15 mouse cellular contexts compared by ENCODE assay signal in the genomic region with DNA sequence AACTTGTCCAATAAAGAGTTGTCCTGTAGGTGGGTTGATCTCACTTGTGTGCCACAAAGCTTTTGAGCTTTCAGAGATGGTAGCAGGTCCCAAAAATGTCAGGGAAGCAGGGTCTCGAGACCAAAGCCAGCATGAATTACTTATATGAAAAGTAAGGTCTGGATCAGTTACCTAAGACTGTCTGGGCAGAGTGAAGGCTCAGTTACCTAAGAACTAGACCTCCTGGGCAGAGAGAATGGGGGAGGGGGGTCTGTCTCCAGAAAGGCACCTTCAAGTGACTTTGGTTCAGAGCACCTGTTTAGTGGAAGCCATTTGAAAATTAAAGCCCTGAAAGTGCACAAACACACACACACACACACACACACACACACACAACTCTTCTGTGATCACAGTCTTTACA. TPM values are rescaled to one million over a fixed set of nuclear protein-coding genes. Genes with fewer than 3 reads are reported as not detected.
DNase-seq lines count a peak whose midpoint lies in the region; ATAC-seq lines count a peak whose summit lies in the region.
"Had no signal": no experiment of that assay in that cellular context is flagged by ENCODE, and none has a peak within 500 bp of the region (broad histone marks: within the 10 kb centered on the region; RNA-seq: fewer than 3 reads in every experiment).

No protein-coding gene starts in this region.

- H3K27me3 ChIP-seq in hindbrain, embryonic 10.5 days (ENCODE audit: insufficient read depth, poor library complexity, severe bottlenecking) = peaks cover 12% of the 10 kb centered on the region; the same call in 1 of the 2 replicates
- H3K27me3 ChIP-seq in hindbrain, embryonic 11.5 days (ENCODE audit: control insufficient read depth, insufficient read depth, low read length) = no peaks in the 10 kb centered on the region
- no peaks in the 10 kb centered on the region for H3K27me3 ChIP-seq in lung, embryonic 15.5 days
- no peaks in the 10 kb centered on the region for H3K27me3 ChIP-seq in embryonic facial prominence, embryonic 13.5 days
- H3K27me3 ChIP-seq in limb, embryonic 15.5 days = no peaks in the 10 kb centered on the region
- H3K27me3 ChIP-seq: heart, embryonic 12.5 days had no signal

- no peak overlapping the region for H3K4me2 ChIP-seq in hindbrain, embryonic 11.5 days (replicated peaks; ENCODE audit: low read depth, low read length)
- H3K4me2 ChIP-seq in lung, embryonic 15.5 days = no peak overlapping the region
- no peak overlapping the region for H3K4me2 ChIP-seq in embryonic facial prominence, embryonic 13.5 days
- no peak overlapping the region for H3K4me2 ChIP-seq in limb, embryonic 15.5 days
- H3K4me2 ChIP-seq: hindbrain, embryonic 14.5 days had no signal

- H3K4me1 ChIP-seq in hindbrain, embryonic 10.5 days (replicated peaks) = peaks cover 46% of the 10 kb centered on the region
- H3K4me1 ChIP-seq in hindbrain, embryonic 11.5 days (replicated peaks; ENCODE audit: control insufficient read depth, insufficient read depth, low read length) = peaks cover 9% of the 10 kb centered on the region
- H3K4me1 ChIP-seq in lung, embryonic 15.5 days = peaks cover 51% of the 10 kb centered on the region
- peaks cover 44% of the 10 kb centered on the region for H3K4me1 ChIP-seq in embryonic facial prominence, embryonic 13.5 days
- H3K4me1 ChIP-seq in limb, embryonic 15.5 days = peaks cover 55% of the 10 kb centered on the region

- H3K4me3 ChIP-seq in hindbrain, embryonic 10.5 days = no peak overlapping the region
- no peak overlapping the region for H3K4me3 ChIP-seq in hindbrain, embryonic 11.5 days (ENCODE audit: low read depth, low read length)
- no peak overlapping the region for H3K4me3 ChIP-seq in lung, embryonic 15.5 days
- H3K4me3 ChIP-seq in embryonic facial prominence, embryonic 13.5 days = no peak overlapping the region
- H3K4me3 ChIP-seq in limb, embryonic 15.5 days = no peak overlapping the region
- H3K4me3 ChIP-seq: heart, embryonic 12.5 days; midbrain, embryonic 13.5 days had no signal

- no peak overlapping the region for H3K9ac ChIP-seq in hindbrain, embryonic 11.5 days (ENCODE audit: low read depth, low read length)
- H3K9ac ChIP-seq in lung, embryonic 15.5 days = no peak overlapping the region
- no peak overlapping the region for H3K9ac ChIP-seq in embryonic facial prominence, embryonic 13.5 days
- no peak overlapping the region for H3K9ac ChIP-seq in limb, embryonic 15.5 days
- H3K9ac ChIP-seq: forebrain, postnatal 0 days; heart, embryonic 12.5 days; hindbrain, embryonic 14.5 days; midbrain, embryonic 13.5 days had no signal

- ATAC-seq in hindbrain, embryonic 11.5 days (ENCODE audit: low FRiP score) = no peak
- ATAC-seq in lung, embryonic 15.5 days (ENCODE audit: borderline replicate concordance, extremely low read depth, low FRiP score, low TSS enrichment) = no peak
- ATAC-seq in embryonic facial prominence, embryonic 13.5 days (ENCODE audit: insufficient number of reproducible peaks, insufficient read depth, low FRiP score, low TSS enrichment, low read depth) = no peak
- ATAC-seq in limb, embryonic 15.5 days (ENCODE audit: insufficient number of reproducible peaks, low FRiP score, low TSS enrichment, low read depth) = no peak
- ATAC-seq: activated CD4-positive, CD25-positive, alpha-beta regulatory T cell, adult 4 months; forebrain, postnatal 0 days; midbrain, embryonic 13.5 days had no signal

- peak overlapping the region; percentile 17 for H3K27ac ChIP-seq in hindbrain, embryonic 10.5 days
- H3K27ac ChIP-seq in hindbrain, embryonic 11.5 days (ENCODE audit: low read depth, low read length) = no peak overlapping the region
- H3K27ac ChIP-seq in lung, embryonic 15.5 days = peak overlapping the region; percentile 87
- peak overlapping the region; percentile 87 for H3K27ac ChIP-seq in embryonic facial prominence, embryonic 13.5 days
- peak overlapping the region; percentile 97 for H3K27ac ChIP-seq in limb, embryonic 15.5 days
- H3K27ac ChIP-seq: hindbrain, embryonic 14.5 days; midbrain, embryonic 13.5 days had no signal

- H3K9me3 ChIP-seq in hindbrain, embryonic 10.5 days = no peaks in the 10 kb centered on the region
- no peaks in the 10 kb centered on the region for H3K9me3 ChIP-seq in hindbrain, embryonic 11.5 days (ENCODE audit: control insufficient read depth, low read length)
- no peaks in the 10 kb centered on the region for H3K9me3 ChIP-seq in lung, embryonic 15.5 days
- no peaks in the 10 kb centered on the region for H3K9me3 ChIP-seq in embryonic facial prominence, embryonic 13.5 days
- H3K9me3 ChIP-seq in limb, embryonic 15.5 days = no peaks in the 10 kb centered on the region
- H3K9me3 ChIP-seq: heart, embryonic 12.5 days; midbrain, embryonic 13.5 days had no signal

- DNase-seq in hindbrain, embryonic 10.5 days (ENCODE audit: low spot score) = no peak
- no peak for DNase-seq in hindbrain, embryonic 11.5 days (ENCODE audit: low spot score)
- no peak for DNase-seq in lung, postnatal 14 days
- no peak for DNase-seq in retina, postnatal 1 day
- DNase-seq: adrenal gland, postnatal 36 days; forebrain, postnatal 0 days had no signal

- H3K36me3 ChIP-seq in hindbrain, embryonic 10.5 days = peaks cover 6% of the 10 kb centered on the region; the same call in 1 of the 2 replicates
- H3K36me3 ChIP-seq in hindbrain, embryonic 11.5 days (ENCODE audit: control insufficient read depth, insufficient read depth, low read length) = no peaks in the 10 kb centered on the region
- no peaks in the 10 kb centered on the region for H3K36me3 ChIP-seq in lung, embryonic 15.5 days
- H3K36me3 ChIP-seq in embryonic facial prominence, embryonic 13.5 days = no peaks in the 10 kb centered on the region
- H3K36me3 ChIP-seq in limb, embryonic 15.5 days = 0 out of 2 replicates have a peak, but pooled peaks cover 4% of the 10 kb centered on the region
- H3K36me3 ChIP-seq: heart, embryonic 12.5 days; midbrain, embryonic 13.5 days had no signal

- WGBS in hindbrain, embryonic 10.5 days = 90% methylated on average over 1 of the region's 1 CpGs
- whole genome bisulfite sequencing in hindbrain, embryonic 11.5 days = 81% methylated on average over 1 of the region's 1 CpGs
- WGBS in lung, embryonic 15.5 days = 84% methylated on average over 1 of the region's 1 CpGs
- 70% methylated on average over 1 of the region's 1 CpGs for WGBS in embryonic facial prominence, embryonic 13.5 days
- 79% methylated on average over 1 of the region's 1 CpGs for WGBS in limb, embryonic 15.5 days

RNA-seq across cellular contexts. Expression of gene Smarcd2, which starts 1.6 kb away (rescaled TPM):
- polyA plus RNA-seq in hindbrain, embryonic 10.5 days (2016; fragmentation: Nextera tagmentation; extraction: Ambion mirVana) = 24.9 and 27.3 TPM in 2 replicates
- 31.6 and 33.2 TPM in 2 replicates for polyA plus RNA-seq in hindbrain, embryonic 11.5 days (2014; fragmentation: Nextera tagmentation; extraction: Ambion mirVana)
- polyA plus RNA-seq in lung, embryonic 15.5 days (2015; fragmentation: Nextera tagmentation; extraction: Ambion mirVana) = 79.1 and 81.6 TPM in 2 replicates
- 75.7 and 88.0 TPM in 2 replicates for polyA plus RNA-seq in embryonic facial prominence, embryonic 13.5 days (2015; fragmentation: Nextera tagmentation; extraction: Ambion mirVana)
- 90.6 and 110 TPM in 2 replicates for polyA plus RNA-seq in limb, embryonic 15.5 days (2015; fragmentation: Nextera tagmentation; extraction: Ambion mirVana)

RNA-seq across cellular contexts. Expression of gene Tcam1, which starts 2.1 kb away (rescaled TPM):
- 0.12 and 0.25 TPM in 2 replicates for polyA plus RNA-seq in hindbrain, embryonic 10.5 days (2016; fragmentation: Nextera tagmentation; extraction: Ambion mirVana)
- 0.08 and 0.35 TPM in 2 replicates for polyA plus RNA-seq in hindbrain, embryonic 11.5 days (2014; fragmentation: Nextera tagmentation; extraction: Ambion mirVana)
- 0.23 and 0.24 TPM in 2 replicates for polyA plus RNA-seq in lung, embryonic 15.5 days (2015; fragmentation: Nextera tagmentation; extraction: Ambion mirVana)
- 0.19 and 0.44 TPM in 2 replicates for polyA plus RNA-seq in embryonic facial prominence, embryonic 13.5 days (2015; fragmentation: Nextera tagmentation; extraction: Ambion mirVana)
- polyA plus RNA-seq in limb, embryonic 15.5 days (2015; fragmentation: Nextera tagmentation; extraction: Ambion mirVana) = 0.41 and 0.53 TPM in 2 replicates

RNA-seq across cellular contexts. Expression of gene Psmc5, which starts 18.4 kb away (rescaled TPM):
- 371 and 420 TPM in 2 replicates for polyA plus RNA-seq in hindbrain, embryonic 10.5 days (2016; fragmentation: Nextera tagmentation; extraction: Ambion mirVana)
- 381 and 414 TPM in 2 replicates for polyA plus RNA-seq in hindbrain, embryonic 11.5 days (2014; fragmentation: Nextera tagmentation; extraction: Ambion mirVana)
- 271 and 275 TPM in 2 replicates for polyA plus RNA-seq in lung, embryonic 15.5 days (2015; fragmentation: Nextera tagmentation; extraction: Ambion mirVana)
- 286 and 310 TPM in 2 replicates for polyA plus RNA-seq in embryonic facial prominence, embryonic 13.5 days (2015; fragmentation: Nextera tagmentation; extraction: Ambion mirVana)
- 276 and 309 TPM in 2 replicates for polyA plus RNA-seq in limb, embryonic 15.5 days (2015; fragmentation: Nextera tagmentation; extraction: Ambion mirVana)

RNA-seq across cellular contexts. Expression of gene Ftsj3, which starts 18.5 kb away (rescaled TPM):
- polyA plus RNA-seq in hindbrain, embryonic 10.5 days (2016; fragmentation: Nextera tagmentation; extraction: Ambion mirVana) = 52.6 and 78.7 TPM in 2 replicates
- polyA plus RNA-seq in hindbrain, embryonic 11.5 days (2014; fragmentation: Nextera tagmentation; extraction: Ambion mirVana) = 59.4 and 61.2 TPM in 2 replicates
- polyA plus RNA-seq in lung, embryonic 15.5 days (2015; fragmentation: Nextera tagmentation; extraction: Ambion mirVana) = 50.2 and 54.1 TPM in 2 replicates
- 60.0 and 63.0 TPM in 2 replicates for polyA plus RNA-seq in embryonic facial prominence, embryonic 13.5 days (2015; fragmentation: Nextera tagmentation; extraction: Ambion mirVana)
- 50.8 and 52.7 TPM in 2 replicates for polyA plus RNA-seq in limb, embryonic 15.5 days (2015; fragmentation: Nextera tagmentation; extraction: Ambion mirVana)

RNA-seq across cellular contexts. Expression of gene Gh, which starts 27.3 kb away (rescaled TPM):
- not detected in 2 replicates for polyA plus RNA-seq in hindbrain, embryonic 10.5 days (2016; fragmentation: Nextera tagmentation; extraction: Ambion mirVana)
- not detected in 2 replicates for polyA plus RNA-seq in hindbrain, embryonic 11.5 days (2014; fragmentation: Nextera tagmentation; extraction: Ambion mirVana)
- not detected in 2 replicates for polyA plus RNA-seq in lung, embryonic 15.5 days (2015; fragmentation: Nextera tagmentation; extraction: Ambion mirVana)
- not detected in 2 replicates for polyA plus RNA-seq in embryonic facial prominence, embryonic 13.5 days (2015; fragmentation: Nextera tagmentation; extraction: Ambion mirVana)
- polyA plus RNA-seq in limb, embryonic 15.5 days (2015; fragmentation: Nextera tagmentation; extraction: Ambion mirVana) = not detected in 2 replicates
- polyA plus RNA-seq: activated CD4-positive, CD25-positive, alpha-beta regulatory T cell, adult 4 months; forebrain, postnatal 0 days; heart, embryonic 12.5 days; hindbrain, embryonic 14.5 days; midbrain, embryonic 13.5 days; neural tube, embryonic 11.5 days; urinary bladder, adult 2 months had no signal
